Mouse (Mus musculus) myocyte (in vitro differentiated cells): Measurements from ENCODE around the gene Lrrc20. TPM values are rescaled to one million over a fixed set of nuclear protein-coding genes. Genes with fewer than 3 reads are reported as not detected.

Experiments
- H3K27me3 ChIP-seq: one replicate; pipeline ENCODE4 v1.6.1; 2011; ENCODE audit not compliant: control insufficient read depth, insufficient read depth, insufficient read length
- H3K36me3 ChIP-seq: one replicate; pipeline ENCODE4 v1.6.1; 2011; ENCODE audit not compliant: control insufficient read depth, insufficient read depth
- H3K4me2 ChIP-seq: one replicate; pipeline ENCODE4 v1.6.1; 2011; ENCODE audit warnings: low read depth, control low read depth
- H3K4me3 ChIP-seq: one replicate; pipeline ENCODE4 v1.5.1; 2011; ENCODE audit warnings: mild to moderate bottlenecking, control low read depth, moderate library complexity
- H3K79me2 ChIP-seq: one replicate; pipeline ENCODE4 v1.6.1; 2011; ENCODE audit not compliant: control insufficient read depth, insufficient read depth
- H3ac ChIP-seq: one replicate; pipeline ENCODE4 v1.6.1; 2011; ENCODE audit not compliant: control insufficient read depth, insufficient read length
- CEBPB ChIP-seq: IDR thresholded peaks from 2 replicates; pipeline ENCODE4 v1.6.1; 2011; ENCODE audit warnings: mild to moderate bottlenecking, moderate library complexity; ENCODE audit not compliant: poor library complexity, insufficient read depth, severe bottlenecking
- E2F4 ChIP-seq: IDR thresholded peaks from one replicate; pipeline ENCODE4 v1.6.1; 2011; ENCODE audit warnings: mild to moderate bottlenecking, control low read depth, moderate library complexity; ENCODE audit not compliant: insufficient read depth
- MAX ChIP-seq: IDR thresholded peaks from one replicate; pipeline ENCODE4 v1.6.1; 2011; ENCODE audit warnings: low read depth, mild to moderate bottlenecking, control low read depth
- MYOD1 ChIP-seq, 3 experiments: IDR thresholded peaks; one replicate each; pipeline ENCODE4 v1.6.1; 2011; ENCODE audit warnings: control low read depth in 2 of 3, low read depth in 2 of 3, mild to moderate bottlenecking in 2 of 3, moderate library complexity in 1 of 3; ENCODE audit not compliant: insufficient read length in 2 of 3, control insufficient read depth in 1 of 3
- MYOG ChIP-seq, 3 experiments: IDR thresholded peaks; one replicate each; pipeline ENCODE4 v1.6.1; 2011; ENCODE audit warnings: control low read depth in 2 of 3, low read depth in 2 of 3, mild to moderate bottlenecking in 2 of 3; ENCODE audit not compliant: insufficient read length in 2 of 3, control insufficient read depth in 1 of 3, insufficient read depth in 1 of 3
- POLR2A ChIP-seq: IDR thresholded peaks from one replicate; pipeline ENCODE4 v1.6.1; 2011; ENCODE audit warnings: low read depth, mild to moderate bottlenecking, control low read depth, moderate library complexity; ENCODE audit not compliant: insufficient read length
- POLR2AphosphoS2 ChIP-seq: IDR thresholded peaks from one replicate; pipeline ENCODE4 v1.6.1; 2011; ENCODE audit warnings: low read depth, control low read depth; ENCODE audit not compliant: insufficient read length
- REST ChIP-seq: IDR thresholded peaks from one replicate; pipeline ENCODE4 v1.6.1; 2011; ENCODE audit warnings: mild to moderate bottlenecking, control low read depth, moderate library complexity; ENCODE audit not compliant: insufficient read depth, insufficient read length
- SRF ChIP-seq: IDR thresholded peaks from one replicate; pipeline ENCODE4 v1.6.1; 2011; ENCODE audit warnings: low read depth; ENCODE audit not compliant: control insufficient read depth, insufficient read length
- TCF12 ChIP-seq: IDR thresholded peaks from one replicate; pipeline ENCODE4 v1.6.1; 2011; ENCODE audit warnings: mild to moderate bottlenecking, control low read depth; ENCODE audit not compliant: poor library complexity, insufficient read depth, severe bottlenecking
- TCF3 ChIP-seq: IDR thresholded peaks from one replicate; pipeline ENCODE4 v1.6.1; 2011; ENCODE audit warnings: low read depth, control low read depth; ENCODE audit not compliant: insufficient read length
- USF1 ChIP-seq: IDR thresholded peaks from one replicate; pipeline ENCODE4 v1.6.1; 2011; ENCODE audit warnings: low read depth, mild to moderate bottlenecking, control low read depth, moderate library complexity
- polyA plus RNA-seq: library from polyadenylated mRNA; unstranded; fragments of >200 nt; fragmentation: generic; extraction: Trizol; gene quantifications from one replicate; pipeline ENCODE4 v1.2.1, GENCODE M21; 2012; ENCODE audit warnings: missing spikeins

Lrrc20 gene
- polyA plus RNA-seq, 1 experiment: 20.4 TPM

- Histone ChIP-seq H3K4me2 (no peak overlapping the region), H3K79me2 (no peaks in the 10 kb centered on the region)
- TF ChIP-seq POLR2A (no peak), MYOD1 (IDR thresholded peaks at IDR 0.05; ENCODE audit: control insufficient read depth in 1 of 3, insufficient read length in 2 of 3, low read depth in 2 of 3) (no peak), USF1 (no peak), TCF3 (no peak), MAX (no peak), TCF12 (no peak), SRF (no peak), MYOG (IDR thresholded peaks at IDR 0.05; ENCODE audit: control insufficient read depth in 1 of 3, insufficient read depth in 1 of 3, insufficient read length in 2 of 3, low read depth in 2 of 3) (no peak), POLR2AphosphoS2 (no peak), CEBPB (no peak)
Measured at GRCm38 (mm10) chr10:61535441-61535840, 59.8 kb downstream of the Lrrc20 start.

GRCm38 (mm10) chr10:61536130-61537035 lies 60.8 kb downstream of the Lrrc20 start:
- H3K4me2 ChIP-seq: peak overlapping the region; percentile 16
- no peak overlapping the region for H3ac ChIP-seq
- no peak overlapping the region for H3K4me3 ChIP-seq
- TF ChIP-seq SRF (peak; percentile 8), POLR2AphosphoS2 (no peak), POLR2A (no peak), REST (no peak), CEBPB (no peak), MAX (no peak), MYOD1 (IDR thresholded peaks at IDR 0.05; ENCODE audit: control insufficient read depth in 1 of 3, insufficient read length in 2 of 3, low read depth in 2 of 3) (peak in 2 of 3 experiments; percentile 92 to 96), E2F4 (no peak), TCF3 (peak; percentile 66), TCF12 (peak; percentile 32), USF1 (no peak), MYOG (IDR thresholded peaks at IDR 0.05; ENCODE audit: control insufficient read depth in 1 of 3, insufficient read depth in 1 of 3, insufficient read length in 2 of 3, low read depth in 2 of 3) (peak; percentile 60 to 96 (median 93))
- H3K27me3 ChIP-seq: no peaks in the 10 kb centered on the region
- no peaks in the 10 kb centered on the region for H3K79me2 ChIP-seq
- H3K36me3 ChIP-seq: no peaks in the 10 kb centered on the region

More at GRCm38 (mm10) chr10:61535441-61535840, 59.8 kb downstream of the Lrrc20 start:
- H3K27me3 ChIP-seq: no peaks in the 10 kb centered on the region
- H3K4me3 ChIP-seq: no peak overlapping the region
- no peaks in the 10 kb centered on the region for H3K36me3 ChIP-seq
- H3ac ChIP-seq: no peak overlapping the region

DNA sequence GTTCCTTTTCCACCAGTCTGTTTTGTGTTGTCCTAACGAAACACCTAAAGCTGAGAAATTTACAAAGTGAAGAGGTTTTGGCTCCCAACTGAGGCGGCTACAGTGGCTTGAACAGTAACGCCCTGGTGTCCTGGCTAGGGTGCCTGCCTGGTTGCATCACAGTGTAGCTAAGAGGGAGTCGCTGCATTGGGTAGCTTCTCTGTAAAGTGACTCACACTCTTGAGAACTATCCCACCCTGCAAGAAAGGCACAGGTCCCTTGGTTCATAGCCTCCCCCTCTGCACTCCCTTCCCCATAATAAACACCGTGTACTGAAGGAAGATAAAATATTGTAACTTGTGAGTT lies 61.4 kb downstream of the Lrrc20 start:
- no peak overlapping the region for H3ac ChIP-seq

GRCm38 (mm10) chr10:61538446-61538845 lies 62.8 kb downstream of the Lrrc20 start:
- no peak overlapping the region for H3K4me2 ChIP-seq
- TF ChIP-seq USF1 (no peak), MYOG (IDR thresholded peaks at IDR 0.05; ENCODE audit: control insufficient read depth in 1 of 3, insufficient read depth in 1 of 3, insufficient read length in 2 of 3, low read depth in 2 of 3) (no peak), POLR2AphosphoS2 (no peak)
- no peak overlapping the region for H3ac ChIP-seq
- no peaks in the 10 kb centered on the region for H3K27me3 ChIP-seq
- no peaks in the 10 kb centered on the region for H3K36me3 ChIP-seq
- no peak overlapping the region for H3K4me3 ChIP-seq
- H3K79me2 ChIP-seq: no peaks in the 10 kb centered on the region

More for the DNA sequence above, 61.4 kb downstream of the Lrrc20 start:
- H3K79me2 ChIP-seq: no peaks in the 10 kb centered on the region
- no peak overlapping the region for H3K4me3 ChIP-seq
- H3K4me2 ChIP-seq: no peak overlapping the region
- TF ChIP-seq MYOG (IDR thresholded peaks at IDR 0.05; ENCODE audit: control insufficient read depth in 1 of 3, insufficient read depth in 1 of 3, insufficient read length in 2 of 3, low read depth in 2 of 3): no peak
- no peak for TF ChIP-seq TCF3
- no peaks in the 10 kb centered on the region for H3K27me3 ChIP-seq
- no peaks in the 10 kb centered on the region for H3K36me3 ChIP-seq

DNA sequence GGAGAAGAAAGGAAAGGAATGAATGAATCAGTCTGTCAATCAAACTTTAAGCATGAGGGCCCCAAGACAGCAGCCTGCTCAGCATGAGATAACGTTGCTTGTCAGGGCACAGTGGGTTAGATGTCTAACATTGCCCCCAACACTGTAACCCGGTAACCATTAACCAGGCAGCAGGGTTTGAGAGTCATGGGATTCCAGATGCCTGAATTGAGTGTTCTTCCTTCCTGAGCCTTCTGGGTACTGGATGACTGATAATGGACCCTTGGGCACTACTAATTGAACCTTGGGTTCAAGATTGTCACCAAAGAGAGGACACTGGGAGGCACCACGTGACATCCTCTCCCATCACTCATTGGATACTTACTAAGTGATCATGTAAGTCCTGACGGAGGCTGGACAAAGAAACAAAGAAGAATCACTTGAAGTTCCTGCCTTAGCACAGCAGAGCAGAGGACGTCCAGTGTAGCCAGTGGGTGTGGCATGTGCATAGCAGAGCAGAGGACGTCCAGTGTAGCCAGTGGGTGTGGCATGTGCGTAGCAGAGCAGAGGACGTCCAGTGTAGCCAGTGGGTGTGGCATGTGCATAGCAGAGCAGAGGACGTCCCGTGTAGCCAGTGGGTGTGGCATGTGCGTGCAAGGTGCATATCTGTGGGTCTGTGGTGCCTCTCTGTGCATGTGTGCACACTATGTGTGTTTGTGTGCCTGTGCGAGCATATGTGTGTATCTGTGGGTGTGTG lies 68.7 kb downstream of the Lrrc20 start:
- TF ChIP-seq SRF (no peak), MYOD1 (IDR thresholded peaks at IDR 0.05; ENCODE audit: control insufficient read depth in 1 of 3, insufficient read length in 2 of 3, low read depth in 2 of 3) (no peak), USF1 (no peak), CEBPB (no peak), POLR2AphosphoS2 (no peak), TCF3 (no peak), MYOG (IDR thresholded peaks at IDR 0.05; ENCODE audit: control insufficient read depth in 1 of 3, insufficient read depth in 1 of 3, insufficient read length in 2 of 3, low read depth in 2 of 3) (no peak), MAX (no peak), E2F4 (no peak), REST (no peak), POLR2A (no peak), TCF12 (no peak)
- no peak overlapping the region for H3ac ChIP-seq
- no peaks in the 10 kb centered on the region for H3K79me2 ChIP-seq
- H3K27me3 ChIP-seq: no peaks in the 10 kb centered on the region
- no peaks in the 10 kb centered on the region for H3K36me3 ChIP-seq
- H3K4me3 ChIP-seq: no peak overlapping the region
- H3K4me2 ChIP-seq: no peak overlapping the region
